Mouse (Mus musculus) layer of hippocampus, adult 9-11 months (tissue): ENCODE measurements around the gene Rnf126.

Experiments
- DNase-seq: peaks from one replicate; pipeline ENCODE4 v3.0.0; 2022

Gene Rnf126

GRCm38 (mm10) chr10:79766508-79767325, at the start of gene Rnf126:
Gene Rnf126, minus strand, starts transcription at chr10:79766952.
- DNase-seq: peak; percentile 98

DNA sequence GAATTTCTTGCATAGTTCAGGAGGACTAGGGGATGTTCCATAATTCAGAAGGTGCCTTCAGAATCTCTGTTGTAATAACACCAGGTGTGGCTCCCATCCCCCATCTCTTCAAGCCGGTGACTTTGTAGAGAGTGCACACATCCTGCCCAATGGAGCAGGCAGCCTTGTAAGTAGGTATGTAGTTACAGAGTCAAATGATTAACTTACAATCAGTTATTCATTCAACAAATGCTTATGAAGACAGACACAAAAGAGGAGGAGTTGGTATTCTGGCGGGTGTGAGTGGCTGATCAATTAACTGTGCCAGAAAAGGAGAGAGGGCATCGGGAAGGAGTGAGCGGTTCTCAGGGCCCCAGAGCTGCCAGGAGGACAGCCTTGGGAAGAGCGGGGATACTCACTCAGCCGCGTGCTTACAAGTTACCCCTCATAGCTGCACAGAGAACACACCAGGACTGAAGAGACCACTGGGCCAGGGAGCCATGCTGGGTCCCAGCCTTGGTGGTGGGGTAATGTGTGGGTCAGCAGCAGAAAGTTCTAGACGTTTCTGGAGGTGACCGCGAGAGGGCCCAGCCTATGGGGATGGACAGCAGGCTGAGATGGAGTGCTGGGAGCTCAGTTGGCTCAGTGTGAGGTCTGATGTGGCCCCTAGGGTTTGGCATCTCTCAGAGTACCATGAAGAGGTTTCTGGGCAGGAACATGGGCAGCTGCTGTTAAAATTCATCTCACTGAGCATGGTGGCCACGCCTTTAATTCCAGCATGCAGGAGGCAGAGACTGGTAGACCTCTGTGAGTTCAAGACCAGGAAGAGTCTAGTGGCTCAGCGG, 49.1 kb upstream of the Rnf126 start:
- no peak for DNase-seq

- DNase-seq: no peak
Measured at GRCm38 (mm10) chr10:79814271-79814842, 47.6 kb upstream of the Rnf126 start.

DNA sequence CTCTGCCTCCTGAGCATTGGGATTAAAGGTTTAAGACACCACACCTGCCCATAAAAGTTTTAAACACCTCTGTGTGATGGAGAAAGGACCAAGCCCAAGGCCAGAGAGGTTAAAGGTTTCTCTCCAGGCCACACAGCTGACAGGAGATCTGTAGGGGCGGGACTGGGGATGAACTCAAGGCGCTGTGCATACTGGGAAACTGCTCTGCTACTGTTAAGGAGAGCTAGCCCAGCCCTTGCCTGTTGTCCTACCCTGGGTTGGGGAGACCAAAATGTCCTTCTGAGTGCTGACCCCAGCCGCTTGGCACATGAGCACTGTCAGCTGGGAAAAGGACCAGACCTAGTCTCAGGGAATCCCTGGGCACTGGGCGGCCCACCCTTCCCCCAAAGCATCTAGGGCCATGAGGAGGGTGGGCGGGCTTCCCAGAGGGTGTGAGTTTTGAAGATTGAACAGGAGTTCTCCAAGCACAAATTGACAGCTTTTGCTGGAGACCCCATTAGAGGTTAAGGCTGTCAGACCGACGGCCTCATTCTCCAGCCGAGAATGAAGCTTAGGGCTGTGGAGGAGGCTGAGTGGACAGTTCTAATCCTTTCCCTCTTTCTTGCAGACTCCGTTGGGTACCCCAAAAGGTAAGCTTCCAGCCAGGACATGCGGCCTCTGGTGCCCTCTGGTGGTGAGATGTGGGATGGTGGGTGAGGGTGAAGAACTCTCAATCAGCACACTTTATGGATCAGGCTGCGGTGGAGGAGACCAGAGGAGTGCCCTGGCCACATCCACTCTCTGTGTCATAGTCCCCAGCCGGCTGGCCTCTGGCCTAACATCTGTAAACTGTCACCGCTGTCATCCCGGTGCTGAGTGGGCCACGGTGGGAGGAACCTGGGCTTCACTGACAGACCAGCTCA, 45.2 kb upstream of the Rnf126 start:
- DNase-seq: peak; percentile 55

GRCm38 (mm10) chr10:79808728-79809127, 42.0 kb upstream of the Rnf126 start:
- no peak for DNase-seq

- DNase-seq: no peak
Measured at GRCm38 (mm10) chr10:79807826-79808225, 41.1 kb upstream of the Rnf126 start.

- no peak for DNase-seq
Measured at GRCm38 (mm10) chr10:79806972-79807371, 40.2 kb upstream of the Rnf126 start.

DNA sequence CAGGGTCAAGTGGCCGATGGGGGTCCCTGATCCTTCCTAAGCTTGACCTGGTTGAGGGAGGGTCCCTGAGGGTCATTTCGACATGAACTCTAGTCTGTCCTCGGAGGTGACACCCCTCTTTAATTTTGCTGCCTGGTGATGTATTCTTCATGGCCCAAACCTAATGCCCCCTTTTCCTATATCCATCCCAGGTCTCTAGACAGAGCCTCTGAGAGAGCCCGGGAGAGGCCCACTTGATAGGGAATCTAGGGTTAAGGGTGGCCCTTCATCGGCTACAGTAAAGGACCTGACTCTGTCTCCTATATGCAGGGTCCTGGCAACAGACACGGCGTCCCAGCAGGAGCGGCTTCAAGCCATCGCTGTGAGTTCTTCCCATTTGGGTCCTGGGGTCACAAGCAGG, 39.6 kb upstream of the Rnf126 start:
- DNase-seq: no peak

DNA sequence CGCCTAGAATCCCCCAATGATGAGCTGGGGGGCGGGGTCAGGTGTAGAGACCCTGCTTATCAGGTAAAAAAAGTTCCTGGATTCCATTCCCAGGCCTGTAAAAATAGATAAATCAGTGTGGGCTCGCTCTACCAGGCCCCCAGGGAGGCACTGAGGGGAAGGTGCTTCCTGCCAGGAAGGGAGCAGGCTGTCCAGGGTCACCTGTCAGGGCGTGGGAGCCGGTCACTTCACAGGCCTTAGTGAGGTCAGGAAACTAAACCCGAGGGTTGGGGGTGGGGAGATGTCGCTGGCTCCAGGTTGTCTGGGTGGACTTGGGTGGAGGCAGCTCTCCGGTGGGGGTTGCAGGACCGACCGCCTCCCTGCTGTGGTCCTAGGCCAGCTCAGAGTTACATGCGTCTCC, 38.9 kb upstream of the Rnf126 start:
- DNase-seq: no peak

GRCm38 (mm10) chr10:79803716-79804323, 37.1 kb upstream of the Rnf126 start:
- DNase-seq: peak; percentile 95

- DNase-seq: peak; percentile 28
Measured at GRCm38 (mm10) chr10:79802331-79802971, 35.7 kb upstream of the Rnf126 start.

- DNase-seq: no peak
Measured at GRCm38 (mm10) chr10:79801837-79802236, 35.1 kb upstream of the Rnf126 start.

GRCm38 (mm10) chr10:79800508-79800907, 33.8 kb upstream of the Rnf126 start:
- DNase-seq: no peak

DNA sequence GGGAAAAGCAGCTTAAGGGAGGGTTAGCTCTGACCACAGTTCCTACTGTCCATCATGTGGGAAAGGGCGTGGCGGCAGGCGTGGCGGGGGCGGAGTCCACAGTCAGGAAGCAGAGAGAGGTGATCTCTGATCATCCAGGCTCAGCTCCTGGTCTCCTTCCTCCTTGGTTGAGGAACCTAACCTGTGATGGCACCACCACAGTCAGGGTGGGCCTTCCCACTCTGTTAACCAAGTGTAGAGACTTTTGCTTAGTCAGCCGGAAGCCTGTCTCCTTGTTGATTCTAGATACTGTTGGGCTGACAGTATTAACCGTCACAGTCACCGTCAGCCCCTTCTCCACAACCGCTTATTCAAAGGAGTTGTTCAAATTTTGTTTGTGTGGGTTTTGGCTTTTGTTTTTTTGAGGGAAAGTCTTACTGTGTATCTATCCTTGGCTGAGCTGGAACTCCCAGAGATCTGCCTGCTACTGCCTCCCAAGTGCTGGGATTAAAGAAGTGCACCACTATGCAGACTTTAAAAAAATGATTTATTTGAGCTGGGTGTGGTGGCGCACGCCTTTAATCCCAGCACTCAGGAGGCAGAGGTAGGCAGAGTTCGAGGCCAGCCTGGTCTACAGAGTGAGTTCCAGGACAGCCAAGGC, 31.7 kb upstream of the Rnf126 start:
- DNase-seq: no peak

DNA sequence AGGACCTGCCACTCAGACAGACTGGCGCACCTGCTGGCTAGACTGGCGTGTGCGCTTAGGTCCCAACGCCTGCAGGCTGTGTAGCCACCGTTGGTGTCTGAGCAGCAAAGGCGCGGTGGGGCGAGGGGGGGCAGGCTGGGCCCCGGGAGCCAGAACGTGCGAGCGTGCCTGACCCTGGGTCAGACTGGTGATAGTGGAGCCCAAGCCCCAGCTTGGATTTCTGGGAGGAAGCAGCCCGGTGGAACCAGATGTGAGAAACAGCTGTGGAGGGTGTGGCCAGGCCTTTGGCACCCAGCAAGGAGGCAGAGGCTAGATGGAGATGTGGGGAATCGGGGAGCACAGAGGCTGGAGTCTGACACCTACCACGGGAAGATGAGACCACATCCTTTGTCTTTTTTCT, 30.6 kb upstream of the Rnf126 start:
- DNase-seq: no peak

- no peak for DNase-seq
Measured at GRCm38 (mm10) chr10:79795905-79796304, 29.2 kb upstream of the Rnf126 start.

DNA sequence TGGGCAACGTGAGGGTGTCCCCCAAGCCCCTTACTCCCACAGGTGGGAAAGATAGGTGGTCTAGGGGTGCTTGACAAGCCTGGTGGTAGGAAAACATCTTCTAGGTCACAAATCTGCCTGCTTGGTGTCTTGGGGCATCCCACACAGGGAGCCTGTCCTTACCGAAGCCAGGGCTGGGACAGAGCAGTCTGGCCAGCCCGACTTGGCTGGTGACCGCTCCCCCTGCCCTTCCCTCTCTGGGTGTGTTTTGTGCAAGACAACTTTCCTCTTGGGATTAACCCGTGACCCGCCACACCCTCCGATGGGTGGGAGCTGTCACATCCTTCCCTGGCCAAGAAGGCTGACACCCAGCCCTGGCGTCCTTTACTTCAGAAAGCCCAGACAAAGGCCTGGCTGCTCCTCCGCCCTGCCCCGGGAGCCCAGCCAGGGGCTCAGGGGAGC, 27.8 kb upstream of the Rnf126 start:
- no peak for DNase-seq

DNA sequence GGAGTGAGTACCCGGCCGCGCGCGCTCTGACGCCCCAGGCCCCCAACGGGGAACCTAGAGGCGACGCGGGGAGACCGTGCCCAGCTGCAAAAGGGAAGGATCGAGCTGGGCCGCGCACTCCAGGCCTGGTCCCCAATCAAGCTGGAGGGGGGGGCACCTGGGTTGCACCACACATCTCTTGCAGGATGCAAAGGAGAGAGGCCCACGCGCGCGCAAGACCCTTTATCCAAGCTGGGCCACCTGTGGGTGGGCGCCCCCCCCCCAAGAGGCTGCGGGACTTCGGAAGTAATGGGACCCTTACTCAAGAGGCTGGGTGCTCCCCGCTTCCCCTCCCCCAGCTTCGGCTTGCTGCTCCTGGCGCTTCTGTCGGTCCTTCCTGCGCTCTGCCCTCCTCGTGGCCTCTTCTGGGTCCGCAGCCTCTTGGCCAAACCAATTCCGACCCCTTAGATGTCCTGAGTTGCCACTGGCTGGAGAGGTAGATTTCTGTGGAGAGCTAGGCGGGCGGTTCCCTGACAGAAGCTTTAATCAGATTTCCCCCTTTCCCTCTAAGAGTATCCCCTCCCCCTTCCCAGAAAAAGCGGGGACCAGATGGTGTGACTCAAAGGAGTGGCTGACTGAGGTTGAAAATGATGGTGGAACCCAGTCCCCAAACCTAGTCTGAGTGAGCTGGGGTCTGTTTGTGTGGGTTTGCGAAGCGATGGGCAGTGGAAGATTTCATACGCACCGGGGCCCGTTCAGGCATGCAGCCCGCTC, 27.2 kb upstream of the Rnf126 start:
- peak; percentile 67 for DNase-seq

DNA sequence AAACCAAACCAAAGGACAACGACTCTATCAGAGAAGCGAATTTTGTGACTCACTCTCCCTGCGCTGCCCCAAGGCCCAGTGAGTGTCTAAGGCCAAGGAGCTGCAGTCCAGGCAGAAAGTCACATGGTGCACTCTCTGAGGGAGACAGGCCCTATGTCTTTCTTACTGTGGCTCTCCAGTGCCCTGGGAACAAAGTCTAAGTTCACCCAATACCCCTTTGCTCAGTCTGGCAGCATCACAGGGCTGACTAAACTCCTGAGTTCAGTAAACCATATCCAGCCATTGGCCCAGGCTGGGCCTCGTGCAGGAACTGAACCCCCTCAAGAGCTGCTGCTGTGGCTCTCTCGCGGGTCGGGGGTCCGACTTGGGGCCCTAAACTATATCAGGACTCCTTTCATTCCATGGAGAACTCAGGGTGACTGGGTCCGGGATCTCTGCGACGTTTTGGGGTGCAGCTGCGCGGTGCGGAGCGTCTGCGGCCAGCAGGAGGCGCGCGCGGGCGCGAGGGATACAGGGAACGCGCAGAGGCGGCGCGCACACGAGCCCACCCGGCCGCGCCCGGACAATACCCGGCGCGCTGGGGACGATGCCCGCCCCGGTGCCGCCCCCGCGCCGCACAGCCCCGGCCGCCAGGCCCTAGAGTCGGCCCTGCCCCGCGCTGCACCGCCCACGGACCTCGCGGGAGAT, 26.4 kb upstream of the Rnf126 start, which contains the start of gene Palm:
Gene Palm, plus strand, starts transcription at position 522 of the 687 bp plus-strand sequence.
- DNase-seq: peak; percentile 61
